Mouse (Mus musculus) cerebellum, adult 18-20 months (tissue): ENCODE measurements at regions not wholly inside any gene's neighbourhood (a gene's known extent, or its start where the extent isn't known, plus 50 kb on each side); places are given as distances from the start of the nearest gene placed in this dataset.

Experiments used
- DNase-seq, 2 experiments: peaks; one replicate each; pipeline ENCODE4 v3.0.0; 2021

DNA sequence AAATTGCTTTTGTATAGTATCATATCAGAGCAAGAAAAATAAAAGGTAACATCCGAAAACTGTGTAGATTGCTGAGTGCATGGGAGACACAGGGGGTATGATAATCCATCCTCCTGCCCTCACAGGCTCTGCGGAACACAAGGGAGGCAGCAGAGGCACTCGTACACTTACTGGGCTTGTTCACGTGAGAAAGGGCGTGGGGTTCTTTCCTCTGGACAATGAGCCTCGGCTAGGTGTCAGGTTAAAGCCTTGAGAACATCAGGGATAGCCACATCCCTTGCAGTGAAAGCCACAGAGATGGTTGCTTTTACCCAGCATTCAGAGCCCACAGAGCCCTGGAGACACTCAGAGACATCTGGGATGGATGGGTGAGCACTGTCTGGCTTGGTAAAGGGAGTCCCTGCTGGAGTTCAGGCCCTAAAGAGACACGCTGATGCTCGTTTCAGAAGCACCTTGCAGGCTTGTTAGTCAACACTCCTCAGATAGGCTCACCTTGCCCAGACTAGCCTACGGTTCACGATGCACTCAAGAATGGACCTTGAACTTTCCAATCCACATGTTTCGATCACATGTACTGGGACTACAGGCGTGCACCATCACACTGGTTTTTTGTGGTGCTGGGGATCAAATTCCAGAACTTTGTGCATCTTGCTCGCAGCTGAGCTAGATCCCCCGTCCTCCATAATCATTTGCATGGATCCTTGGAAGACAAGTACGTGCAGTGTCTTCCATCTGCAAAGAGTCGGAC, 83.5 kb upstream of the Spin1 start:
- DNase-seq: no peak

DNA sequence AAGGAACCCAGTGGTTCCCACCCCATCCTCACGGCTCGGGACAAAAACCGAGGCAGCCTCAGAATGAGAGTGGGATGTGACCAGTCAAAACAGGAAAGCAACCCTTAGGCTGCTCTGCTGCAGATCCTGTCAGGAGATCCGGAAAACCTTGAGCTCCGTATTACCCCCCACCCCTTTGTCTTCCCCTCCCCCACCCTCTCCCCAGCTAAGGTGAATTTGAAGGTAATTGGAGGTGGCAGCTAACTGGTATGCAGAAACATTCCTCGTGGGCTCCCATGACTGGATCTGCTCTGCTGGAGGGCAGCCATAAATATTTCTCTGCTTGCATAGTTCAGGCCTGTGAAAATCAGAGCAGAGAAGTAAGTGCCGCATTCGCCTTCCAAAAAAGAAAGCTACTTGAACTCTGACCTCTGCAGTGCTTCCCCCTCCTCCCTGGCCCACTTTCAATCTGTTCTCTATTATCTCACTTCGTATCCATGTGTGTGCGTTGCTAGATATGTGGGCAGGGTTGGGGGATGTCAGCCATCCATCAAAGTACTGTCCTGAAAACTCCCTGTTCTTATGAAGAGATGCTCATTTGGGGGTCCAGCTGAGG, 82.9 kb upstream of the Spin1 start:
- DNase-seq: no peak

DNA sequence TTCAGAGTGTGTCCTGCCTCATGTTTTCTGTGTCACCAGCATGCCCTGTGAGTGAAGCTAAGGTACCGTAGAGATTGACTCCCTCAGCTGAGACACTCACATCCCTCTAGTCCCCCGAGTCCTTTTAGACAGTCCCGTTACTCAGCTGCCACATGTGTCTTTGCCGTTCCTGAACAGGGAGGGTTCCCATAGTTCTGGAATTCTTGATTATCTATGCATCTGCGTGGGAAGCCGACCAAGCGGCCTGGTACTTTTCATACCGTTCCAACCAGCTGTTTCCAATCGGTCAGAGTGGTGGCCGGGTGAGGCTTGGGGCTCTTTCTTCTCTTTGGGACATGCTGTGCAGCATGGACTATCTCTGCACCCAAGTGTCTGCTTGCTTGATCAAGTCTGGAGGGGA, 82.3 kb upstream of the Spin1 start:
- DNase-seq: no peak

DNA sequence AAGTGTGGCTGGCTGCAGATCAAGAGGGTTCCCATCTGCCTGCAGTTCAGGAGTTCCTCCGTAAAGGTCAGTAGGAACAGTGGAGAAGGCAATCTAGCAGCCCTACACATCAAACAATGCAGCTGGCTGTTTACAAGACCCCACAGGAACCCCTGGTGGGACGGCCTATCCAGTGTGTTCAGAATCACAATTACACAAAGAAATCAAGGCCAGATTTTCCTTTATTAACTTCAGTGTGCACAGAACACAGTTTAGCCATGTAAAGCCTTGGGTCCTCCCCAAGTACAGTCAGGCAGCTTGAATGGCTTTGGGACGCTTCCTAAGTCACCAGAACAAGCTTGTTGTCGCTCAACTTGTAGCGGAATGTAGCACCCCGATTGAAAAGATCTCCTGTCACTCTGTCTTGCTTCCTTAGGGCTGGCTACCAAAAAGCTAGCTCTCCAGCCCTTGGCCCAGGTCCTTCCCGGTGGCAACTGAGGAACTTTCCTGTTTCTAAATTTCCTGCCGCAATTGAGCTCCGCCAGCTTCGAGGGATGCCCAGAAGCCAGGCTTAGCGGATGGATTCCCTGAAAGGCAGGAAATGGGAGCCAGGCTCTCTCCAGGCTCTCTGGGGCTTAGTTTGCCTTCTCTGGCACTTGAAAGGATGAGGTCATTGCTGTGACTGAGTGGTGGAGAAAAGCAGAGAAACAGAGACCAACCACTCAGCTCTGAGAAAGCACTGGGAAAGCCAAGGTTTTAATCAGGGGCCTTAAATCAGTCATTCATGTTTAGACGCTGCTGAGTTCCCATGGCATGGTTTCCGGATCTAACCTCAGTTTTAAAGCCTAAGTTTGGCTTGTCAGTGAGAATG, 78.1 kb upstream of the Spin1 start:
- no peak for DNase-seq

DNA sequence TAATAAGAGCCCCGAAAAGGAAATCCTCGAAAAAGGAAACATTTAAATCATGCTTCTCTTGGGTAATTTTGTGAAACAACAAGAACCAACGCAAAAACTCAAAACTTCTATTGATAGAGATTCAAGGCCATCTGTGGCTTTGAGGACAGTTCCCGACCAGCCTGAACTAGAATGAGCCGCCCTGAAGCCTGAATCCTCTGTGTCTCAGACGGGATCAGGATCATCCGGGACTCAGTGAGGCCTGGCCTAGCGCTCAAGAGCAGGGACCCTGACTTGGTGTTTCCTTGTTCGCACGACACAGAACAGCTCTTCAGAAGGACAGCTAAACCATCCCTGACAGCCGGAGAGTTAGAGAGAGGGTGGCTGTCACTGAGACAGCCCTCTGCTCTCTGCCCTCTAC, 77.4 kb upstream of the Spin1 start:
- no peak for DNase-seq

DNA sequence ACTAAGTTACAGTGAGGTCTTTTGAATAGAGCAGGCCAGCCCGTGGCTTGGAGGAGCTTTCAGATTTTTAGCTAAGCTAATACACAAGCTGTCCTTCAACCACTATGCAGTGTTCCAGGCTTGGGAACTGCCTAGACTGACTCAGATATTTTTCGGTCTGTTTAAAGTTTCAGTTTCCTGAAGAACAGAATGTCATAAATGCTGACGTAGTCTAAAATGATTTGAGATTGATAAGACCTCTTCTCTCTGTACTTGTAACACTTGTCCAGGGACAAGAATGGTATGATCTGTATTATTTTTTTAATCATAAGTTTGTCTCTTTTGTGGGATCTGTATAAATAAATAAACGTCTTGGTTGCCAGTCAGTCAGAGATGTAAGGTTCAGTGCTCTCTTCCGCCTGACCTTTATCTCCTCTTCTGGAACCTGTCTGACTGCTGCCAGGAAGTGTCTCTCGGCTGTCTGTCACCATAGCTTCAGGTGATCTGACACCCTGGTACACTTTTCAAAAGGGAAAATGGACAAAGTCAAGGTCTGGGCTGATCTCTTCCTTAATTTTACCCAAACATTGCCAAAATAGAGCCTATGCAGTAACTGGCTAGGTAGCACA, 74.3 kb upstream of the Spin1 start:
- no peak for DNase-seq

DNA sequence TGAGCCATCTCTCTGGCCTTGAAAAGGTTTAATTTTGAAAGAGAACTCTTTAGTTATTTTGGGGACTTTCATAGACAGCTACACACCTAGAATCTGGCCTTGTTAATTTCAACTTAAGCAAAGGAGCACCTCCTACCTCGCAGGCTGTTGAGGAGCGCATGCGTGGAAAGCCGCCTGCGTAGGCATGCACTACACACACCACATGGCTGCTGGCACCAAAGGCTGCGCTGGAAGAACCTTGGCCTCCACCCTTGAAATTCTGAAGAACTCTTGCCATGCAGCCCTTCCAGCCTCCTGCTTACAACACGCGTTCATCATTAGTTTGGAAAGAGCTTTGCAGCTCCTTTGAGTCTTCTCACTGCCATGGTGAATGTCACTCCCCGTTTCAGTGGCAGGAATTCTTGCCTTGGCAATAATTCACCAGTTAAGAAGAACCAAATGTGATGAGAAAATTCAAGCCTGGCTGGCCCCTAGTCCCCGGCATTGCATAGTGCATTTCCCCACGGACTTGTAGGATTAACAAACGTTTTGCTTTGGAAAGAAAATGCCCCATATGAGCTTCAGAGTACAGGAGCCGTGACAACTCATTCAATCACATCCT, 62.7 kb upstream of the Spin1 start:
- DNase-seq: no peak

DNA sequence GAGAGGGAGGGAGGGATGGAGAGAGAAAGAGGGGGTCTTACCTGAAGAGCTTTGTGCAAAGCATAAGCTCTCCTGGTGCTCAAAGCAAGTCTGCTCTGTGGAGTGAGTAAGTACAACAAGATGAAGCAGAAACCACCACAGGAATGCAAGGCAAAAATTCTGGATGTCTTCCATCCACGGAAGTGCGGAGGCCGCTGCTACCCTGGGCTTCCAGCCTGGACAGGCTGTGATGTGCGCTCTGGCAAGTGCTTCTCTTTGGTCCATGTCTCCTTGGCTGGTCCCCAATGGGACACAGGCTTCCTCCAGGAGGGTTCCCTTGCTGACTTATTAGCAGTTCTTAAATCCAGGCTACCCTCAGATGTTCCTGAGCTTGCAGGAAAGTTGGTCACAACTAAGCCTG, 61.7 kb upstream of the Spin1 start:
- no peak for DNase-seq

DNA sequence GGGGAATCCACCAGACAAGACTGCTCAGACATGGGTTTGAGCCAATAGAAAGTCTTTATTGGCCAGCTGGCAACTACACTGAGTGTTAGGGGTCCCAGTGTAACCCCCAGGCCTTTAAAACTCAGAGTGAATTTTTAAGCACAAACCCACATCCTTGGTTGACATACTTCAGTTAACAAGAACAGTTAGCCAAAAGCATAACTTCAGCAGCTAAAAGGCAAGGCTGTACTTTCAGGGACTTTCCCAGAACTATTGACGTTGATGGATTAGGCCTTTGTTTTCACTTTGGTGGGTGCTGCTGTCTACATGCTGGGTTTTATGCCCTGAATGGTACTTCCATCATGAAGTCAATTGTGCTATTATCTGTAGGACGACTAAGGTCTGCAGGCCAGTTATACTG, 59.6 kb upstream of the Spin1 start:
- no peak for DNase-seq

DNA sequence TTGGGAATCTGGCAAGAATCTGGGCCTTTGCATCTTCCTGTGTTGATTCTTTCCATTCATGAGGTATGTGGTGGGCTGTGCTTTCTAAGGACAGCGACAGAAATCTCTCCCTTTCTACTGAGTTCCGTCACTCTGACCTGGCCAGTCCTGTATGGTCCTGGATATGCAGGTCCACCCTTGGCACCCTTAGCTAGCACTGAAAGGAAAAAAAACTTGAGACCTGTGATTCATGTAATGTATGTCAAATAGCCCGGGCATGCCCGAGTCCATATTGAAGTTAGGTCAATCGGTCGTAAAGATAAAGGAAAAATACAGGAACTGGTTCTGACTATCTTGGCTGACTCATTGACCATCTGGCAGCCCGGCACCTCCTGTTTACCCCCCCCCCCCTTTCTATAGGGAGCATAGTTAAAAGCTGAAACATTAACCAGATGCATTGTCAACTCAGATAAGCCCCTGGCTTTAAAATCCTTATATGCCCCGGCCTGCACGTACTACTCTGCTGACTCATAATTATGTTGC, 57.7 kb upstream of the Spin1 start:
- DNase-seq: no peak
